Mouse (Mus musculus) thymus, postnatal 36 days (tissue): ENCODE measurements around the gene Tpst2.
"Not testable (repeated sequence)": the region's sequence is repeated elsewhere in the genome, so short reads cannot be mapped to it uniquely, and the experiment has no call there.

Experiments
- DNase-seq, 2 experiments: peaks; one replicate each; pipeline ENCODE4 v3.0.0; 2022; ENCODE audit warnings: mixed read lengths in 2 of 2

Gene Tpst2

DNA sequence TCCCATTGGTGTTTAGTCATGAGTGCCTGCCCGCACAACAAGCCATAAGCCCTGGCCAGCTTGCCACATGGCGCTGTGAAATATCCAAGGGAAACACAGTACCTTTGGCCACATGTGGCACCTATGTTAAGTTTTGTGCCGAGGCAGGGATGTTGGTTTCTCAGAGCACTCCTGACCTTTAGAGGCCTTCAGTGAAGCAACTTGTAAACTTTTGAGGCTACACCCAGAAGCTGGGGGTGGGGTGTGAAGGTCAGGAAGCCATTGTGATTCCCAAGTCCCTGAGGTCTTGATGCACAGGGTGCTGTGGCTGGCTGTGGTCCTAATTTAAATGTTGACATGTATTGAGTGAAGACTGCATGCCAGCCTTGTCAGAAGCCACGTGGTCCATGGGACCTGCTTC lies 22.9 kb downstream of the Tpst2 start:
- no peak for DNase-seq

GRCm38 (mm10) chr5:112300112-112300511 lies 23.6 kb downstream of the Tpst2 start:
- DNase-seq = no peak

GRCm38 (mm10) chr5:112300721-112301308 lies 24.3 kb downstream of the Tpst2 start:
- DNase-seq = no peak

DNA sequence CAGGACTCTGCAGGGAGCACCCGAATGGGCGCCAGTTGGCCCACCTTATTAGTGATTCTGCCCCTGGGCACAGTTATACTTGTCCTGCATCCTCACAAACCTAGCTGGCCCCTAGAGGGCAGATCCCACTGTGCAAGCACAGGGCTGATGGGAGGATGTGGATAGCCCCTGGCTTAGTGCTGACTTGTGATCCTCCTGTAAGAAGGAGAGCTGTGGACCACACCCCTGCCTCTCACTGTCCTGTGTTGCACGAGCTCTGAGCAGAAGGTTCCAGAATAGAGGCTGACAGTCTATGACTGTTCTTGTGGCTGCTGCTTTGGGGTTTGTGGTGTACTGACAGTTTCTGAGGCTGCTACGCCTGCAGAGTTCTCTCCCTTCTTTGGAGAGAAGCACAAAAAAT lies 25.2 kb downstream of the Tpst2 start:
- no peak for DNase-seq

GRCm38 (mm10) chr5:112302310-112302709 lies 25.8 kb downstream of the Tpst2 start:
- no peak for DNase-seq

DNA sequence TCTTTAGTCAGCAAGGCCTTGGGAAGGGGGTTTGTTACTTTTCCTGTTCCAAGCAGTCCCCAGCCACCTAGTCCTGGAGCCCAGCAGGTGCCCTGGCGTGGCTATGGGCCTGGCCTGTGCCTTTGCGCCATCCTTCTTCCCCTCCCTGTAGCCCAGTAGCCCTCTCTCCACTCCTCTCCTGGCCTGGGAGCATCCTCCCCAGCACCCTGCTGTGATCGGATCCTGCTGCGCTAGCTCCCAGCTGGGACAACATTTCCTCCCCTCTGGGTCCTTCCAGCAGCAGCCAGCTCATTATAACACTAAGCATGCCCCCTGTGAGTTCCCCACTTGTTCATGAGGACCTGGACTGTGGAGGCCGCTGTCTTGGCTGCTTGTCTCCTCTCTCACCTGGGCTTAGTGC lies 29.4 kb downstream of the Tpst2 start:
- no peak for DNase-seq

DNA sequence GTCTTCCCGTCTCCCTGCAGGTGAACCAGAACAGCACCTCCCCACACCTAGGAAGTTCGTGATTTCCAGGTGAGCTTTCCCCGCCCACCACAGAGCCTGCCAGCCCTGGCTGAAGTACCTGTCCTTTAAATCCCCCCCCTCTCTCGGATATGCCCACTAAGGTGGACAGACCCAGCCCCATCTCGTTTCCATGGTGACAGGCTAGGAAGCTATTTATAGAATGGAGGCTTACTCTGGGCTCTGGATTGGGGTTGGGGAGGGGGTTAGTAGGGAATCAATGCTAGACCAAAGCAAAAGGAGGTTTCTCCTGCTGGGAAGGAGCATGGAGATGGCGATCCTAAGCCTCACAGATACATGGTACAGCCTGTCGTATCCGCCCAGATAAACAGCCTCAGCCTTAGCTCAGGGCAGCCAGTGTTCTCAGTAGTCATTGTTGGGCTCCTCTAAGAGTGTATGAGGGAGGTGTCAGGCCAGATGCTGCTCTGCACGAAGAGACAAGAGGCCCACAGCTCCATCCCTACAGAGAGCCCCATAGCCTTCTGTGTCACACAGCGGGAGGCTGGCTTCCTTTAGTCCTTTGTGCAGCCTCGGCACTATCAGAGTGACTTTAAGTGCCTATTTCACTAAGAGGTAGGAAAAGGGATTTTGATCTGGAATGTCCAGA lies 36.9 kb downstream of the Tpst2 start:
- DNase-seq = no peak

DNA sequence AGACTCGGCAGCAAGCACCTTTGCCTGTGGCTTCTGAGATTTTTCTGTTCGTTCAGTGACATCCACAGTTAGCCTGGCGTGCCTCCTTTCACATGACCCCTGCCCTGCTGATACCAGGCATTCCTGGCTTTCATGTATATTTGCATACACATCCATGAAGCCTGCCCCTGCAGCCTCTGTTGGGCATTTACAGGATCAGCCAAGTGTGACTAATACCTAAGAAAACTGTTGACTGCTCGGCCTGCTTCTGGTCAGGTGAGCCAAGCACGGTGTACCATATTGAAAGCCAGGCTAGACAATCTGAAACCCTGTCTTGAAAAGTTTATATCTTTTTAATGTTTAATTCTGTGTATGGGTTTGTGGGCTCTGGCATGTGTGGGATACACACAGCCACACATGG lies 40.0 kb downstream of the Tpst2 start:
- DNase-seq = no peak

DNA sequence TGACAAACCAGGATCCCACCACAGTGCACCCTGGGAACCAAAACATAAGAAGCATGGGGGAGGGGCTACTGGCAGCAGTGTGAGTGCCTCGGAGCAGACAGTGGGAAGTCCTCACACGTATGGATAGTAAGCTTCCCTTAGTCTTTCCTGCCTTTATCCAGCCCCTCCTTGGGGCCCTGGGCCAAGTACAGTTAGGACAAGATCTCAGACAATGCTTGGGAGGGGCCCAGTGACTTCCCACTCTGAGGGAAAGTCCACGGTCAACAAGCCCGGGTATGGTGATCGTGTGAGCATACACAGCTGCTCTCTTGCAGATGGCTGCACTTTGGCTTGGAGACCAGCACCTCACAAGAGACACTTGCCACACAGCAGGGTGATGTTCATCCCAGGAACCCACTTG lies 40.8 kb downstream of the Tpst2 start:
- DNase-seq = no peak

DNA sequence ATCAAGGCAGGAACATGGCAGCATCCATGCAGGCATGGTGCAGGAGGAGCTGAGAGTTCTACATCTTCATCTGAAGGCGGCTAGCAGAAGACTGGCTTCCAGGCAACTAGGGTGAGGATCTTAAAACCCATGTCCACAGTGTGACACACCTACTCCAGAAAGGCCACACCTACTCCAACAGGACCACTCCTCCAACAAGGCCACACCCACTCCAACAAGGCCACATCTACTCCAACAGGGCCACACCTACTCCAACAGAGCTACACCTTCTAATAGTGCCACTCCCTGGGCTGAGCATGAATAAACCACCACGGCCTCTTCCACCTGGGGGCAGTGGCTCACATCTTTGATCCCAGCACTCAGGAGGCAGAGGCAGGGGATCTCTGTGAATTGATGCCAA lies 42.9 kb downstream of the Tpst2 start:
- DNase-seq = not testable (repeated sequence)

- DNase-seq = no peak
Observed at GRCm38 (mm10) chr5:112320379-112320778, 43.9 kb downstream of the Tpst2 start.

DNA sequence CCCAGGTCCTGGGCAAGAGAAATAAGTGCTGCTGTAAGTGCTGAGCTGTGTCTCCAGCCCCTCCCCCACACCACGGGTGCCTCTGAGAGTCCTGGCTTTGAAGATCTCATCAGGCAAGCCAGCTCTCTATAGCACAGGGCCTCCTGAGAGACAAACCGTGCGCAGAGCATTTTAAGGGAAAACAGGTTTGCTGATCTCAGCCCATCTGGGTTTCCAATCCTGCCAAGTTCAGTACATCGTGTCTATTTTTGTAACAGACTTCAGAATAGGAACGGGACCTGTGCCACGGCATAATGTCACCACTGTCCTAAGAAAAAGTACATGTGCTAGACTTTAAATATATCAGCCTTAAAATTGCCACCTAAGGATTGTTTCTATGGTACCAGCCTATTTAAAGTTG lies 44.4 kb downstream of the Tpst2 start:
- DNase-seq = no peak

GRCm38 (mm10) chr5:112321376-112321775 lies 44.9 kb downstream of the Tpst2 start:
- no peak for DNase-seq

DNA sequence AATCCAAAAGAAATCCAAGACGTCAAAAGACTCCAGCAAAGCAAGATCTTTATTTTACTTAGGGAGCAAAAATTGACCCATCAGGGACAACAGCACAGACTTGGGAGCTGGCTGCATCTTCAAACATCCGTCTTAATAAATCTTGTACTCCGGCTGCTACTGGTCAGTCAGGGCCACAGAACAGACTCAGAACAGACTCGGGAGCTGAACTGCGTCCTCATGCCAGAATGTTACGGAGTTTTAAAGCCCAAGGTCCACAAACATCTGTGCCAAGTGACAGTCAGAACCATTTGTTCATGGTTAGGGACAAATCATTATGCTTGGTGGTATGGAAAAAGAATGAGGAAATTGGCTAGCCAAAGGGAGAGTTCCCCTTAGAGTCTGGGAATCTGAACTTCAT lies 46.8 kb downstream of the Tpst2 start:
- DNase-seq = no peak

DNA sequence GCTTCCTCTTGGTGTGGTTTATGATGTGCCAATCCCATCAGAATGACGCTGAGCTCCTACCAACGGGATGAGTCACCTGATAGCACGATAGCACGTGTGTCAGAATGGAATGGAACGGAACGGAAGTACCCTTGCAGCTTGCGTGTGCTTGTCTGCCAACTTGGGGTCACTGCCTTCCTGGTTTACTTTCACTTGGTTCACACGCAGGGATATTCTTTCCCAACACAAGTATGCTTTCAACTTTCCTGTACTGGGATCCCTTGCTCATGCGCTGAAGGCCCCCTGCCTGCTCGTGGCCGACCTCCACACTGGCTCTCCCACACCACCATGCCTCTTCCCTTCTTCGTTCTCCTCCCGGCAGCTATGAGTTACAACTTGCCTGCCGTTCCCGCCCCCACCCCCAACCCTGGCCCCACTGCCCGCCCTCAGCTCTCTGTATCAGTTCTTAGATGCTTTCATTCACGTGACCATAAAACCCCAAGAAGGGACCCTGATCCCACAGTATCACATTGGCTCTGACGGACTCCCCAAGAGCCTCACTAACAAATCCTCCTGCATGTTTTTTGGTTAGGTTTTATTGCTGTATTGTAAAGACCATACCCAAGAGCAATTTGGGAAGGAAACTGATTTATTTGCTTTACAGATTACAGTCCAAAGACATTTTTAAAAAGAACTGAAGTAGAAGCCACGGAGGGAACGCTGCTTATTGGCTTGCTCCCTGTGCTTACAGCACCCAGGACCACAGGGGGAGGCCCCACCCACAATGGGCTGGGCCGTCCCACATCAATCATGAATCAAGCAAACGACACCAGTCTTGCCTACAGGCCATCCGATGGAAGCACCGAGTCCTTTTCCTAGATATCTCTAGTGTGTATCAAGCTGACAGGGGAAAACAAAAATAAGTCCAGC lies 48.4 kb downstream of the Tpst2 start:
- DNase-seq = peak; percentile 54 to 66

DNA sequence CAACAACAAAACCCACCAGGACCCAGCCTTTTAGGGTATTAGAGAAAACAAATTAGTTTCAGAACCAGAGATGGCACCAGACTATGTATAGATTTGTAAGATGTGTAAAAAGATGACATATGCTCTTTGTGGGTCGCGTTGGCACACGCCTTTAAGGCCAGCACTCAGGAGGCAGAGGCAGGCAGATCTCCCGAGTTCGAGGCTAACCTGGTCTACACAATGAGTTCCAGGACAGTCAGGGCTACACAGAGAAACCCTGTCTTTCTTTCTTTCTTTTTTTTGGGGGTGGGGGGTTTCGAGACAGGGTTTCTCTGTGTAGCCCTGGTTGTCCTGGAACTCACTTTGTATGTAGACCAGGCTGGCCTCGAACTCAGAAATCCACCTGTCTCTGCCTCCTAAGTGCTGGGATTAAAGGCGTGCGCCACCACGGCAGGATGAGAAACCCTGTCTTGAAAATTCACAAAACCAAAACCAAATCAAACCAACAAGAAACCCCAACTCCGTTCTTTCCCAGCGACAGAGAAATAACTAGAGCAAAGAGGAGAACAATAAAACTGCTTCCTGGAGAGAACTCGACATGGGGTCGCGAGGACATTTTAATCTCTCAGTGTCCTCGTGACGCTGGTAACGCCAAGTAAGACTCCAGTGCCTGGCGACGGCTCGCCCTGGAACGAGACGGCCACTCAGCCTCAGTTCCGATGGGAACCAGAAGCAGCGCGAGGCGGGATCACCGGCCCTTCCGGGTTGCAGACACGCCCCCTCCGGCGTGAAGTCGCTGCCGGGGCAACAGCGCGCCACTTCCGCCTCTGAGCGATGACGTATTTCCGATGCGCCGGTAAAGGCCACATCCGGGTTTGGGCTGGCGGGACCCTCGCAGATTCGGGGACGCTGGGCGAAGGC lies 49.3 kb downstream of the Tpst2 start, which contains the start of gene Tfip11:
Tfip11 (plus strand) TSS at position 813 of the 900 bp plus-strand sequence.
- peak; percentile 92 to 93 for DNase-seq

- no peak for DNase-seq
Observed at GRCm38 (mm10) chr5:112326446-112327009, 50.0 kb downstream of the Tpst2 start.

DNA sequence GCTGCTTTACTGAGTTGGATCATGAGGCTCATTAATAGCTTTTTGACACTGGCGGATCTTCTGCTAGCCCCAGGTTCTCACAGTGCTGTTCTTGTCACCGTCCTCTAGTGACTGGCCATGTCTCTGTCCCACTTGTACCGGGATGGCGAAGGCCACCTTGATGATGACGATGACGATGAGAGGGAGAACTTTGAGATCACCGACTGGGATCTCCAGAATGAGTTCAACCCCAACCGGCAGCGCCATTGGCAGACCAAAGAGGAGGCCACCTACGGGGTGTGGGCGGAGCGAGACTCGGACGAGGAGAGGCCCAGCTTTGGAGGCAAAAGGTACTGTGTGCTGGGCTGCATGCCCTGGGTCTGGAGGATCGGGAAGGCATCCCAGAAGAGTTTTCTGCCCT lies 51.4 kb downstream of the Tpst2 start:
- no peak for DNase-seq

- DNase-seq = no peak
Observed at GRCm38 (mm10) chr5:112329805-112330564, 53.5 kb downstream of the Tpst2 start.

DNA sequence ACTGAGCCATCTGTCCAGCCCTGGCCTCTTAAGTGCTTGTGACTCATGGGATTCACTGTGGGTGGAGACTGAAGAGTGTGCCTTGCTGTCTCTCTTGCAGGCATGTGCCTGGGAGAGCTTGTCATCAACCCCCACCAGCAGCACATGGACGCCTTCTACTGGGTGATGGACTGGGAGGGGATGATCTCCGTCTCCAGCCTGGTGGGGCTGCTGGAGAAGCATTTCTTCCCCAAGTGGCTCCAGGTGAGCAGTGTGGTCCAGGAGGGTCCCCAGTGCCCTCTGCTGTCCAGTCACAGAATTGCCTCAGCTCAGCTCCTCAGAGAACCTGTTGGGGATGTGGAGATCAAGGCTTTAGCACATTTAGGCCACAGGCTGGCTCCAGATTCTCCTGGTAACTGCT lies 59.0 kb downstream of the Tpst2 start:
- DNase-seq = peak; percentile 57 to 62

DNA sequence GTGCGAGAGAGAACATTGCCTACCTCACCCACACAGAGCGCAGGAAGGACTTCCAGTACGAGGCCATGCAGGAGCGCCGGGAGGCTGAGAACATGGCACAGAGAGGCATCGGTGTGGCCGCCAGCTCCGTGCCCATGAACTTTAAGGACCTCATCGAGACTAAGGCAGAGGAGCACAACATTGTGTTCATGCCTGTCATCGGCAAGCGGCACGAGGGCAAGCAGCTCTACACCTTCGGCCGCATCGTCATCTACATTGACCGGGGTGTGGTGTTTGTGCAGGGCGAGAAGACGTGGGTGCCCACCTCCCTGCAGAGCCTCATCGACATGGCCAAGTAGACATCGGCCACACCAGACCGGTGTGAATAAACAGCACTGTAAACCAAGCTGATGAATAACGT lies 60.5 kb downstream of the Tpst2 start:
- no peak for DNase-seq

GRCm38 (mm10) chr5:112339215-112339614 lies 62.7 kb downstream of the Tpst2 start:
- DNase-seq = no peak
